Mouse (Mus musculus) CH12.LX (cell line): ENCODE measurements around the gene Myh11. TPM values are rescaled to one million over a fixed set of nuclear protein-coding genes. Genes with fewer than 3 reads are reported as not detected.

ENCODE experiments used
- DNase-seq: peaks from one replicate; pipeline ENCODE4 v3.0.0-alpha.2; 2013; ENCODE audit errors: extremely low read depth
- H3K27ac ChIP-seq: 2 replicates; pipeline ENCODE4 v1.5.1; 2012; ENCODE audit warnings: low read depth, mild to moderate bottlenecking, control low read depth, moderate library complexity; ENCODE audit not compliant: insufficient read depth
- H3K27me3 ChIP-seq: replicated peaks from 2 replicates; pipeline ENCODE3; 2012; ENCODE audit warnings: inconsistent platforms
- H3K36me3 ChIP-seq, 2 experiments: replicated peaks in 1 of 2; 2 replicates each; pipeline versions ENCODE3 to v1.6.1; 2012; ENCODE audit warnings: inconsistent platforms in 1 of 2, low read length in 1 of 2, mild to moderate bottlenecking in 1 of 2, mixed read lengths in 1 of 2, moderate library complexity in 1 of 2; ENCODE audit not compliant: control insufficient read depth in 1 of 2, insufficient read depth in 1 of 2
- H3K4me1 ChIP-seq, 2 experiments: 2 replicates each; pipeline ENCODE4 v1.6.1; 2012; ENCODE audit warnings: inconsistent platforms in 1 of 2, moderate library complexity in 1 of 2; ENCODE audit not compliant: insufficient read depth in 2 of 2, control insufficient read depth in 1 of 2
- H3K4me2 ChIP-seq: 2 replicates; pipeline ENCODE4 v1.6.1; 2012; ENCODE audit warnings: low read depth, mild to moderate bottlenecking, control low read depth; ENCODE audit not compliant: poor library complexity, insufficient read depth, severe bottlenecking
- H3K4me3 ChIP-seq, 3 experiments: fragments of 150-350 bp in 1 of 3; sonication (generic) in 1 of 3; replicated peaks in 1 of 3; 2 replicates each; pipeline versions ENCODE3 to v1.5.1; 2011 to 2012; ENCODE audit warnings: low read depth in 2 of 3, low read length in 2 of 3, mild to moderate bottlenecking in 2 of 3, moderate library complexity in 2 of 3, control low read depth in 1 of 3, improper control_type of control experiment in 1 of 3, inconsistent platforms in 1 of 3, mixed read lengths in 1 of 3; ENCODE audit not compliant: poor library complexity in 1 of 3
- H3K79me2 ChIP-seq: replicated peaks from 2 replicates; pipeline ENCODE4 v1.6.1; 2012; ENCODE audit warnings: mild to moderate bottlenecking, moderate library complexity; ENCODE audit not compliant: control insufficient read depth, poor library complexity, insufficient read depth, severe bottlenecking; ENCODE audit errors: extremely low read depth
- H3K9ac ChIP-seq: 2 replicates; pipeline ENCODE4 v1.6.1; 2012; ENCODE audit warnings: low read depth, mild to moderate bottlenecking, control low read depth, moderate library complexity; ENCODE audit not compliant: insufficient read depth
- H3K9me3 ChIP-seq: replicated peaks from 2 replicates; pipeline ENCODE3; 2012; ENCODE audit warnings: low read length, inconsistent platforms, mixed read lengths
- BHLHE40 ChIP-seq: IDR thresholded peaks from 2 replicates; pipeline ENCODE4 v1.6.1; 2011; ENCODE audit warnings: mild to moderate bottlenecking, low read depth, low read length, improper control_type of control experiment
- CHD1 ChIP-seq: IDR thresholded peaks from 2 replicates; pipeline ENCODE4 v1.6.1; 2012; ENCODE audit warnings: low read depth, low read length, improper control_type of control experiment, inconsistent platforms
- CHD2 ChIP-seq: IDR thresholded peaks from 2 replicates; pipeline ENCODE4 v1.6.1; 2011; ENCODE audit warnings: low read length, improper control_type of control experiment
- CTCF ChIP-seq, 2 experiments: IDR thresholded peaks in 1 of 2; conservative IDR thresholded peaks in 1 of 2; 2 replicates each; pipeline ENCODE4 v1.5.1; 2011 to 2012; ENCODE audit warnings: low read depth in 2 of 2, low read length in 2 of 2, improper control_type of control experiment in 1 of 2, inconsistent platforms in 1 of 2, mild to moderate bottlenecking in 1 of 2, moderate library complexity in 1 of 2
- E2F4 ChIP-seq: IDR thresholded peaks from 2 replicates; pipeline ENCODE4 v1.6.1; 2011; ENCODE audit warnings: low read depth, low read length, improper control_type of control experiment; ENCODE audit not compliant: insufficient replicate concordance
- ELF1 ChIP-seq: IDR thresholded peaks from 2 replicates; pipeline ENCODE4 v1.6.1; 2014; ENCODE audit warnings: low read depth, mild to moderate bottlenecking, inconsistent platforms, low read length, improper control_type of control experiment
- ETS1 ChIP-seq: conservative IDR thresholded peaks from 2 replicates; pipeline ENCODE4 v1.6.1; 2012; ENCODE audit warnings: low read depth, mild to moderate bottlenecking, inconsistent platforms, low read length, improper control_type of control experiment, moderate library complexity
- JUN ChIP-seq: IDR thresholded peaks from 2 replicates; pipeline ENCODE4 v1.6.1; 2011; ENCODE audit warnings: low read depth, mild to moderate bottlenecking, low read length, improper control_type of control experiment, moderate library complexity; ENCODE audit not compliant: insufficient read depth
- JUND ChIP-seq: conservative IDR thresholded peaks from 2 replicates; pipeline ENCODE4 v1.6.1; 2011; ENCODE audit warnings: low read depth, low read length, improper control_type of control experiment
- KAT2A ChIP-seq: IDR thresholded peaks from 2 replicates; pipeline ENCODE4 v1.6.1; 2012; ENCODE audit warnings: low read length, improper control_type of control experiment, inconsistent platforms; ENCODE audit not compliant: insufficient replicate concordance
- MAFK ChIP-seq: IDR thresholded peaks from 2 replicates; pipeline ENCODE4 v1.6.1; 2011; ENCODE audit warnings: low read length, improper control_type of control experiment; ENCODE audit not compliant: insufficient replicate concordance
- MAX ChIP-seq: IDR thresholded peaks from 2 replicates; pipeline ENCODE4 v1.6.1; 2011; ENCODE audit warnings: low read length, improper control_type of control experiment
- MYC ChIP-seq: IDR thresholded peaks from 2 replicates; pipeline ENCODE4 v1.6.1; 2011; ENCODE audit warnings: low read depth, mild to moderate bottlenecking, improper control_type of control experiment, low read length
- NELFE ChIP-seq: IDR thresholded peaks from 2 replicates; pipeline ENCODE4 v1.6.1; 2011; ENCODE audit warnings: low read depth, low read length, improper control_type of control experiment
- RCOR1 ChIP-seq: conservative IDR thresholded peaks from 2 replicates; pipeline ENCODE4 v1.6.1; 2012; ENCODE audit warnings: low read depth, mild to moderate bottlenecking, inconsistent platforms, low read length, improper control_type of control experiment
- SIN3A ChIP-seq: IDR thresholded peaks from 2 replicates; pipeline ENCODE4 v1.6.1; 2012; ENCODE audit warnings: low read length, improper control_type of control experiment, inconsistent platforms
- SMC3 ChIP-seq: IDR thresholded peaks from 2 replicates; pipeline ENCODE4 v1.6.1; 2011; ENCODE audit warnings: low read depth, low read length, improper control_type of control experiment
- TCF12 ChIP-seq: IDR thresholded peaks from 2 replicates; pipeline ENCODE4 v1.6.1; 2014; ENCODE audit warnings: low read depth, mild to moderate bottlenecking, inconsistent platforms, low read length, improper control_type of control experiment
- UBTF ChIP-seq: IDR thresholded peaks from 2 replicates; pipeline ENCODE4 v1.6.1; 2012; ENCODE audit warnings: low read depth, mild to moderate bottlenecking, inconsistent platforms, low read length, improper control_type of control experiment, moderate library complexity
- USF1 ChIP-seq: IDR thresholded peaks from 2 replicates; pipeline ENCODE4 v1.6.1; 2014; ENCODE audit warnings: low read depth, mild to moderate bottlenecking, inconsistent platforms, low read length, improper control_type of control experiment
- USF2 ChIP-seq: conservative IDR thresholded peaks from 2 replicates; pipeline ENCODE4 v1.6.1; 2011; ENCODE audit warnings: low read depth, low read length, improper control_type of control experiment
- ZKSCAN1 ChIP-seq: IDR thresholded peaks from 2 replicates; pipeline ENCODE4 v1.6.1; 2012; ENCODE audit warnings: low read depth, inconsistent platforms, low read length, improper control_type of control experiment, borderline replicate concordance
- ZMIZ1 ChIP-seq: IDR thresholded peaks from 2 replicates; pipeline ENCODE4 v1.6.1; 2012; ENCODE audit warnings: low read depth, mild to moderate bottlenecking, inconsistent platforms, low read length, improper control_type of control experiment
- ZNF384 ChIP-seq: IDR thresholded peaks from 2 replicates; pipeline ENCODE4 v1.6.1; 2012; ENCODE audit warnings: low read depth, low read length, improper control_type of control experiment, inconsistent platforms
- dilution Hi-C: fragments of 300-500 bp; cut with MboI; formaldehyde crosslinking; loops from 2 replicates; pipeline ENCODE4 v1.14.3; 2020; ENCODE audit warnings: low sequenced_read_pairs; ENCODE audit not compliant: extremely low pct_unique_long_range_greater_than_20kb, extremely low pct_ligation_motif_present
- in situ Hi-C: fragments of 300-500 bp; cut with MboI; formaldehyde crosslinking; loops from 3 replicates; pipeline ENCODE4 v1.14.3; 2019; ENCODE audit warnings: low sequenced_read_pairs, low pct_ligation_motif_present, low pct_unique_long_range_greater_than_20kb, mixed read lengths
- polyA plus RNA-seq: library from polyadenylated mRNA; unstranded; fragments of >175 nt; gene quantifications from 2 replicates; pipeline ENCODE4 v1.2.1, GENCODE M21; 2012; ENCODE audit warnings: low read depth; ENCODE audit not compliant: insufficient read length
- total RNA-seq, 2 experiments: library from RNA; depleted of rRNA; stranded (reverse); fragments of 300-350 nt in 1 of 2; fragments of >200 nt in 1 of 2; gene quantifications; 2 replicates each; pipeline ENCODE4 v1.2.3; 2012 to 2014

The Myh11 gene
- total and polyA plus RNA-seq, 3 experiments, result 0.04 to 0.06 (median 0.04) TPM

DNA sequence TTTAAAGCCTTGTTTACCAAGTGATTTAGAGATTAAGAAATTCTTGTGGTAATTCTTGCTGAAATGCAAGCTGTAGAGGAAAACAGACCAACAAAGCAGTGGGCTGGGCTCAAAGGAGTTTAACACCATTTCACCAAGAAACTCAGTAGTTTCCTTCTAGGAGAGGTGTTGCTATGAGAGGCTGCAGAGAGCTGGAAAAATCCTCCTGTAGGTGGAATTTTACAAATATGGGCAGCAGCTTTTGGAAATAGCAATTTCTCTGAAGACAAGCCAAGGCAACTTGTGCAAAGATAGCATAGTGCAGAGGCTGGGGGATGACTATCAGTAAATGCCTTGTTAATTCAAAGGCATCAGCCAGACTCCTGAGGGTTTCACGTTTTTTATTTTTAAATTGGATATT lies 29.3 kb upstream of the Myh11 start:
- H3K27me3 ChIP-seq, result peaks cover 2% of the 10 kb centered on the region
- DNase-seq, result no peak
- peaks cover 7% of the 10 kb centered on the region for H3K79me2 ChIP-seq
- H3K4me3 ChIP-seq, result no peak overlapping the region
- H3K9ac ChIP-seq, result no peak overlapping the region
- no peak overlapping the region for H3K27ac ChIP-seq
- dilution Hi-C loops, result no loop called here
- no peak for TF ChIP-seq SIN3A
- no peak for TF ChIP-seq ZKSCAN1
- TF ChIP-seq ETS1, result no peak
- no peak for TF ChIP-seq CTCF (conservative IDR thresholded peaks at IDR 0.05 in 1 of 2, IDR thresholded peaks at IDR 0.05 in 1 of 2; ENCODE audit: low read depth in 2 of 2, low read length in 2 of 2)
- TF ChIP-seq MAFK, result no peak
- no peak for TF ChIP-seq CHD2
- TF ChIP-seq JUN, result no peak
- no peak for TF ChIP-seq ELF1
- TF ChIP-seq NELFE, result no peak
- TF ChIP-seq UBTF, result no peak
- TF ChIP-seq USF2, result no peak
- no peak for TF ChIP-seq ZNF384
- no peak for TF ChIP-seq TCF12
- TF ChIP-seq USF1, result no peak
- no peak for TF ChIP-seq E2F4
- TF ChIP-seq JUND, result no peak
- no peak for TF ChIP-seq MYC
- TF ChIP-seq RCOR1, result no peak
- TF ChIP-seq, all 38 proteins: peak for 0
- in situ Hi-C loops, result no loop called here
- H3K4me2 ChIP-seq, result no peak overlapping the region
- peaks cover 2 to 20% of the 10 kb centered on the region in 2 experiments for H3K4me1 ChIP-seq
- H3K9me3 ChIP-seq, result no peaks in the 10 kb centered on the region
- no peaks in the 10 kb centered on the region for H3K36me3 ChIP-seq

DNA sequence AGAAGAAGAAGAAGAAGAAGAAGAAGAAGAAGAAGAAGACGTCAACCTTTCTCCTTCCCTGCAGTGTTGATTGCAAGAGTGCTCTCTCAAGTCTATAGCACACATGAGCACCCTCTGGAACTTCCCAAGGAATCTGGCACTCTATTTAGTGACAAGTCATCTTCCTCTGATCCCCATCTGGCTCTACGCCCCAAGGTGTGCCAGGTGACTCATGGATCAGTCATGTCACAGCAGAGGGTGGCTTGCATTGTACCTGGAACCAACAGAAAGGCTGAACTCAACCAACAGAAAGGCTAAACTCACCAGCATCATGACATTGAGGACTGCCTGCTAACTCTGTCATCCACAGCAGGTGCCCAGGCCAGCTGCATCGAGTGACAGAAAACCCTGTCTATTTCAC lies 28.5 kb upstream of the Myh11 start:
- Histone ChIP-seq H3K36me3 (peaks cover under 1 to 2% of the 10 kb centered on the region in 2 experiments), H3K27me3 (peaks cover 2% of the 10 kb centered on the region), H3K4me2 (no peak overlapping the region), H3K4me1 (peaks cover 4 to 27% of the 10 kb centered on the region in 2 experiments), H3K9ac (no peak overlapping the region), H3K27ac (no peak overlapping the region), H3K79me2 (peaks cover 11% of the 10 kb centered on the region), H3K9me3 (no peaks in the 10 kb centered on the region), H3K4me3 (no peak overlapping the region)
- no peak for TF ChIP-seq CHD1
- TF ChIP-seq E2F4, result no peak
- no peak for TF ChIP-seq ZMIZ1
- no peak for TF ChIP-seq KAT2A
- TF ChIP-seq BHLHE40, result no peak
- no peak for TF ChIP-seq SMC3
- no peak for TF ChIP-seq USF2
- TF ChIP-seq MAX, result no peak
- no peak for TF ChIP-seq JUN
- dilution Hi-C loops, result no loop called here
- in situ Hi-C loops, result no loop called here
- DNase-seq, result no peak
